Mouse (Mus musculus) gastrocnemius, adult 8-10 months (tissue): ENCODE results near the gene Klrb1c. TPM values are rescaled to one million over a fixed set of nuclear protein-coding genes. Genes with fewer than 3 reads are reported as not detected.
"Not testable (repeated sequence)": the region's sequence is repeated elsewhere in the genome, so short reads cannot be mapped to it uniquely, and the experiment has no call there.

Source experiments
- DNase-seq, 2 experiments: peaks; one replicate each; pipeline ENCODE4 v3.0.0; 2022; ENCODE audit warnings: low spot score in 2 of 2
- total RNA-seq, 4 experiments: library from RNA; stranded (reverse); gene quantifications; 2 replicates each; pipeline ENCODE4 v1.2.4; 2022

Gene Klrb1c
- total RNA-seq, 4 experiments from 2014 or later: not detected

DNA sequence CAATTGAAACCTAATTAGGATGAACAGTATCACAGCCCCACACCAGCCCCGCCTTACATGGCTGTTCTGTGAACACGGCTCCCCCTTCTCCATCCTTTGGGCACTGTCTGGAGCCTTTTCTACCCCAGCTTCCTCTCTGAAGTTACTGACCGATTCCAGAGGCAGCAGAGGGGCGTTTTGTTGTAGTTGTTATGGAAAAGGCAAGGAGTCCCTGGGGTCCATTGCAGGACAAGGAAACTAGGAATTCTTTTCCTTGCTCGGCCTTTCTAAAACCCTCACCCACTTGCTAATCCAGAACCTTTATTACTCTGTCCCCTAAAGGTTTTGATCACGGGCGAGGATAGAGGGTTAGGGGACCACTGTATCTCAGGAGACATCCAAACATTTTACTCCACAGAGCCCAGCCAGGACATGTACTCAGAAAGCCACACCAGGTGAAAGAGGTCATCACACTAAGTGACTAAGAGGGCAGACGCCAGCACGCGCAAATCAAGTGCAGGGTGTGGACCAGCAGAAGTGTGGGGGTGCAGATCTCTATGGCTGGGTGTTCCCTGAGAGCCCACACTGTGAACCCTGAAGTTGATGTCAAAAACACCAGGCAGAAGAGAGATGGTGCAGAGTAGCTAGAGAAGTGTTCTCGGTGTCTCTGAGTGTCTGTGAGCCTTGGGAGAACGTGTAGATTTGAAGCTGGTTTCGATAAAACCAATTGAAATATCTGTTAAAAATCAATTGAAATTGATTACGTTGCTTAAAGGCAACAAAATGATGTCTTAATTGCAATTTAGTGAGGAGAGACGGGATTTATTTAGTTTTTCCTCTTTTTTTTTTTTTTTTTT, 9.1 kb upstream of the Klrb1c start:
- no peak for DNase-seq

DNA sequence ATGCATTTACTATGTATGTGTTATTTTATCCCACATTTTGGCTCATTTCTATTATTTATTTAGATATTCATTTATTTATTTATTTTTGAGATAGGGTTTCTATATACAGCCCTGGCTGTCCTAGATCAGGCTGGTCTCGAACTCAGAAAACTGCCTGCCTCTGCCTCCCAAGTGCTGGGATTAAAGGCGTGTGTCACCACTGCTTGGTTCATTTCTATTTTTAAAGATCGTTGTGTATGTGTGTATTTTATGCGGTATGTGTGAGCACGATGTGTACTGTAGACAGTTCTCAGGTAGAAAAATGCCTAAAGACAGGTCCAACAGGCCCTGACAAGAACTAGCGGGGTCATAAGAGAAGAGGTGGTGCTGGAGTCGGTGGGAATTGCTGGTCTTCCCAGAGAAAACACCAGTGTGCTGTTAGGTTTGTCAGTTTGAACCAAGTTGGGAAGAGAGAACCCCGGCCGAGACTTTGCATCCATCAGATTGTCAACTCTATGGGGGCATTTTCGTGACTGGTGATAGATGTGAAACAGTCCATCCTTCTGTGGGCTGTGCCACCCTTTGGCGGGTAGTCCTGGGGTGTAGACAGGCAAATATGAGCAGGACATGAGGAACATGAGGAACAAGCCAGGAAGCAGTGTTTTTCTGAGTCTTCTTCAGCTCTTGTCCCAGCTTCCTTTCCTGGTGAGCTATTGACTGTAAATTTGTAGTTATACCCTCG, 8.3 kb upstream of the Klrb1c start:
- DNase-seq: no peak

DNA sequence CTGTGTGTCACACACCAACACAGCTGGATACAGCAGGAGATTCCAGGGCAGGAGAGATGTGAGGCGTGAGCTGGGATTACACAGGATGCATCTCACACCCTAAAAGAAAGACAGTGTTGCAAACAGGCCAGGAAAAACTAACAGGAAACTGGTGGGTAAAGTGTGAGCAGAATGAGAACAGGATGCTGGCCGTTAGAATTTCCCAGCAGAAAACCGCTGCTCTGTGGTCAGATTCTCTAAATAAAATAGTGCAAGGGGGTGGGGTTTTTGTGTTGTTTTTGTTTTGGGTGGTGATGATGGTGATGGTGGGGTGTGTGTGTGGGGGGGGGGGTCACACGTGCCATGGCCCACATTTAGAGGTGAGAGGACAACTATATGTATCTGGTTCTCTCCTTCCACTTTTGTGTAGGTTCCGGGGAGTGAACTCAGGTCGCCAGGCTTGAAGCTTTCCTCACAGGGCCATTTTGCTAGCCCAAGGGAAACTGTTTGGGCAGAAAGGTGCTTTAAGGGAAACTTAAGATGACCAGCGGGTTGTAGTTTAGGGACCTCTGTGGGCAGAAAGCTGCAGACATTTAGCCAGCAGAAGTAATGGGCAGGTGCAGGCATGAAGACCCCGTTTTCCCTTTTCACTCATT, 7.4 kb upstream of the Klrb1c start:
- no peak for DNase-seq

GRCm38 (mm10) chr6:128793734-128794133, 4.7 kb upstream of the Klrb1c start:
- no peak for DNase-seq

GRCm38 (mm10) chr6:128790491-128790994, 1.5 kb upstream of the Klrb1c start:
- not testable (repeated sequence) for DNase-seq

GRCm38 (mm10) chr6:128788517-128788916, 498 bp downstream of the Klrb1c start:
- no peak for DNase-seq

DNA sequence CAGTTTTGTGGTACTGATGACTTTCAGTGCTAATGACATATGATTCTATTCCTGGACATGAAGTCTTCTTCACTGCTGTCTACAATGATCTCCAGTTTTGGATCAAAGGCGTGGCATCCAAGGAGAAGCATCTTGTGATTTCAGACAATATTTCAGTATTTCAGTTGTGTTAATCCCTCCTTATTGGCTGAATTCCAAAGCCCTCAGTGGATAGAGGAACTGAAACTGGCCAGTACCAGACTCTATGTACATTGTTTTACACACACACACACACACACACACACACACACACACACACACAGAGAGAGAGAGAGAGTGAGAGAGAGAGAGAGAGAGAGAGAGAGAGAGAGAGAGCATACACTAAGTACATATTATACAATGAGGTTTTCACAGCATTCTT, 2.6 kb downstream of the Klrb1c start:
- DNase-seq: not testable (repeated sequence)

- no peak for DNase-seq
Measured at GRCm38 (mm10) chr6:128769481-128770253, 19.3 kb downstream of the Klrb1c start.

- DNase-seq: no peak
Measured at GRCm38 (mm10) chr6:128768047-128768446, 21.0 kb downstream of the Klrb1c start.

GRCm38 (mm10) chr6:128766486-128767254, 22.3 kb downstream of the Klrb1c start:
- peak in 1 of 2 experiments; percentile 18 for DNase-seq

- no peak for DNase-seq
Measured at GRCm38 (mm10) chr6:128765211-128765610, 23.8 kb downstream of the Klrb1c start.

DNA sequence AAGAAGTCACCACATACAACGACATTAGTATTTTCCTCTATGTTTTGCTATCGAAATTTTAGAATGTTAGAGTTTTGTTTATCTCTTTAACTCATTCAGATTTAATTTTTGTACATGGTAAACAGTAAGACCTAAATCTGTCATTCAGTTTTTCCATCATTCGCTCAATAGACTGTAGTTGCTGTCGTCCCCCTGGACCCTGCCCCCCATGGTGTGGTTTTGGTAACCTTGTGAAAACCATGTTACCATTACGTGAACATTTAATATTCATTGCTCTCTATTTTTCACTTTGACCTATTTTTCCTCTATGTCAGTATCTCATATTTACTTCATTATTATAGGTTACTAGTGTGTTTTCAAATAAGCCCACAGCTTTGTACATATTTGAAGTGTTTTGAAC, 24.4 kb downstream of the Klrb1c start:
- no peak for DNase-seq

DNA sequence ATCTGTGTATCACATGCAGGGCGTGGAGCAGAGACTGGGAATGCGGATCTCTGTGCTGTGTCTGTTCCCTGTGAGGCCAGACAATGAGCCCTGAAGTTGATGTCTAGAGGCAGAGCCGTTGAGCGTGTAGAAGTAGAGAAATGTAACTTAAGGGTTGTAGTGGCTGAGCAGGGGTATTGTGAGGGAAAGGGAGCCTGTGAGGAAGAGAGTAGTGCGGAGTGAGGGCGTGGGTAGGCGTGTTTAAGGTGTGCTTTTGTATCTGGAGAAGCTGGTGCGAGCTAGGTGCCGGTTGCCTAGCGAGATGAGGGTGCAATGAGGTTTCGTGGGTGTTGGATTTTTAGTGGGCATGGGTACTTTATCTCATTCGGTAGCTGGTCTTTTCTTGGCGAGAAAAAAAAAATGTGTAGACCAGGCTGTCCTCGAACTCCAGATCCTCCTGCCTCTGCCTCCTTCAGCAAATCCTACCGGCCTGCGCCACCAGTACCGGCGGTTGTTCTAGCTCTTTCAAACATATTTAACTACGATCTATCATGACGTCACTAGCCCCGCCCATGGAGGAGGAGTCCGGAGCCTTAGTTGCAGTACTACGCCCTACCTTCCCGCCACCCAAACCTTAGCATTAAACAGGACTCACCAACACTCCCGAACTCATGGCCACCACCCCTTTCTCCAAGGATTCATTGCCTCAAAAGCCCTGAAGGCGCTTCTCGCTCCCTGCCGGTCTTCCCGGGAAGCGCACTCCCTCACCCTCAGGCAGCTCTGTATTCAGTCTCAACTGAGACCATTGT, 25.1 kb downstream of the Klrb1c start:
- peak; percentile 95 to 96 for DNase-seq

- not testable (repeated sequence) for DNase-seq
Measured at GRCm38 (mm10) chr6:128762892-128763670, 25.9 kb downstream of the Klrb1c start.

DNA sequence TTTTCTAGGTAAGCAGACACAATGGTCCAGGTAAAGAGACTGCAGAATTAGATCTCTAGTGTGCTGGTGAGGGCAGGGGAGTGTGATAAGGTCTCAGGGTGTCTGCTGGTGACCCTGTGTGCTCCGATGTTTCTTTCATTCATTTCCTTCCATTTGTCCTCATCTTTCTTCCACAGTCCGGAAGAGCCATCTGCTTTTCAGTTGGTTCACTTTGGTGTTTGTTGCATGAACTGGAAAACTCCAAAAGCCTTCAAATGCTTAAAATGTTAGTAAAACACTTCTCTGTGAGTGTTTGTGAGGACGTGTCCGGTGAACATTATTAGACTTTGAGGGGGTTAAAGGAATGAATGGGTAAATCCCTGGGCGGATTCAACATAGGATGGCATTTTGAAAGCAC, 27.9 kb downstream of the Klrb1c start:
- DNase-seq: no peak

GRCm38 (mm10) chr6:128760416-128761143, 28.4 kb downstream of the Klrb1c start:
- DNase-seq: peak; percentile 76 to 81

GRCm38 (mm10) chr6:128760016-128760415, 29.0 kb downstream of the Klrb1c start:
- DNase-seq: peak; percentile 82 to 85
